Mouse (Mus musculus): Measurements from ENCODE around the gene Ddx39. TPM values are rescaled to one million over a fixed set of nuclear protein-coding genes. Genes with fewer than 3 reads are reported as not detected.
A peak's percentile ranks its signal among the peaks of the same experiment; 100 is the strongest.

Gene Ddx39
- polyA plus RNA-seq, 1 experiment from 2014 or later, result 116 TPM

GRCm38 (mm10) chr8:83703426-83703825, 11.6 kb upstream of the Ddx39 start:
- H3K36me3 ChIP-seq, result no peaks in the 10 kb centered on the region
- ATAC-seq (ENCODE audit: low FRiP score), result no peak
- H3K4me1 ChIP-seq (replicated peaks), result peaks cover 15% of the 10 kb centered on the region
- no peak overlapping the region for H3K4me2 ChIP-seq
- no peak overlapping the region for H3K9ac ChIP-seq
- no peak overlapping the region for H3K27ac ChIP-seq
- H3K27me3 ChIP-seq, result no peaks in the 10 kb centered on the region
- H3K9me3 ChIP-seq, result no peaks in the 10 kb centered on the region
- WGBS, result 82% methylated on average over 4 of the region's 4 CpGs
- no peak overlapping the region for H3K4me3 ChIP-seq

GRCm38 (mm10) chr8:83706411-83706810, 8.6 kb upstream of the Ddx39 start:
- H3K27me3 ChIP-seq, result no peaks in the 10 kb centered on the region
- no peaks in the 10 kb centered on the region for H3K9me3 ChIP-seq
- H3K4me3 ChIP-seq, result no peak overlapping the region
- no peak overlapping the region for H3K27ac ChIP-seq
- WGBS, result 56% methylated on average over 5 of the region's 5 CpGs
- no peak overlapping the region for H3K4me2 ChIP-seq
- H3K36me3 ChIP-seq, result no peaks in the 10 kb centered on the region
- ATAC-seq (ENCODE audit: low FRiP score), result no peak
- H3K9ac ChIP-seq, result no peak overlapping the region
- no peaks in the 10 kb centered on the region for H3K4me1 ChIP-seq (replicated peaks)

- Histone ChIP-seq H3K4me3 (no peak overlapping the region), H3K9ac (no peak overlapping the region), H3K27ac (no peak overlapping the region), H3K9me3 (no peaks in the 10 kb centered on the region), H3K36me3 (no peaks in the 10 kb centered on the region), H3K4me2 (no peak overlapping the region), H3K4me1 (replicated peaks) (no peaks in the 10 kb centered on the region), H3K27me3 (no peaks in the 10 kb centered on the region)
- ATAC-seq (ENCODE audit: low FRiP score), result no peak
- 79% methylated on average over 8 of the region's 8 CpGs for WGBS
Measured at GRCm38 (mm10) chr8:83707554-83707953, 7.4 kb upstream of the Ddx39 start.

GRCm38 (mm10) chr8:83714676-83715030, 324 bp upstream of the Ddx39 start:
- Histone ChIP-seq H3K9ac (no peak overlapping the region), H3K9me3 (no peaks in the 10 kb centered on the region), H3K4me2 (peak overlapping the region; percentile 51), H3K4me3 (peak overlapping the region; percentile 88), H3K4me1 (replicated peaks) (peaks cover 23% of the 10 kb centered on the region), H3K36me3 (peaks cover 4% of the 10 kb centered on the region), H3K27ac (peak overlapping the region; percentile 46; the same call in 1 of the 2 replicates), H3K27me3 (no peaks in the 10 kb centered on the region; the same call in 1 of the 2 replicates)
- WGBS, result 18% methylated on average over 8 of the region's 8 CpGs
- no peak; the same call in 1 of the 2 replicates for ATAC-seq (ENCODE audit: low FRiP score)

- peak overlapping the region; percentile 80 for H3K9ac ChIP-seq
- no peaks in the 10 kb centered on the region; the same call in 1 of the 2 replicates for H3K27me3 ChIP-seq
- peak overlapping the region; percentile 95 for H3K4me2 ChIP-seq
- WGBS, result 2% methylated on average over 17 of the region's 17 CpGs
- no peak for ATAC-seq (ENCODE audit: low FRiP score)
- peaks cover 15% of the 10 kb centered on the region for H3K36me3 ChIP-seq
- no peaks in the 10 kb centered on the region for H3K9me3 ChIP-seq
- peak overlapping the region; percentile 88 for H3K4me3 ChIP-seq
- peak overlapping the region; percentile 94 for H3K27ac ChIP-seq
- H3K4me1 ChIP-seq (replicated peaks), result peaks cover 23% of the 10 kb centered on the region
Measured at GRCm38 (mm10) chr8:83715771-83716170, 794 bp downstream of the Ddx39 start.

GRCm38 (mm10) chr8:83716563-83716962, 1.6 kb downstream of the Ddx39 start:
- H3K4me2 ChIP-seq, result peak overlapping the region; percentile 95
- H3K27ac ChIP-seq, result no peak overlapping the region
- ATAC-seq (ENCODE audit: low FRiP score), result no peak
- 72% methylated on average over 2 of the region's 2 CpGs for WGBS
- peaks cover 23% of the 10 kb centered on the region for H3K4me1 ChIP-seq (replicated peaks)
- peak overlapping the region; percentile 88 for H3K4me3 ChIP-seq
- H3K27me3 ChIP-seq, result no peaks in the 10 kb centered on the region; the same call in 1 of the 2 replicates
- no peaks in the 10 kb centered on the region for H3K9me3 ChIP-seq
- H3K9ac ChIP-seq, result peak overlapping the region; percentile 80; the same call in 1 of the 2 replicates
- H3K36me3 ChIP-seq, result peaks cover 23% of the 10 kb centered on the region

- H3K36me3 ChIP-seq, result peaks cover 48% of the 10 kb centered on the region
- ATAC-seq (ENCODE audit: low FRiP score), result no peak
- 99% methylated on average over 2 of the region's 2 CpGs for WGBS
- H3K4me1 ChIP-seq (replicated peaks), result peaks cover 23% of the 10 kb centered on the region
- H3K9me3 ChIP-seq, result no peaks in the 10 kb centered on the region
- no peak overlapping the region for H3K27ac ChIP-seq
- H3K27me3 ChIP-seq, result no peaks in the 10 kb centered on the region
- H3K4me3 ChIP-seq, result no peak overlapping the region
- no peak overlapping the region for H3K4me2 ChIP-seq
- H3K9ac ChIP-seq, result no peak overlapping the region
Measured at GRCm38 (mm10) chr8:83719048-83719447, 4.1 kb downstream of the Ddx39 start.

GRCm38 (mm10) chr8:83719693-83720092, 4.7 kb downstream of the Ddx39 start:
- H3K27ac ChIP-seq, result no peak overlapping the region
- H3K4me1 ChIP-seq (replicated peaks), result peaks cover 23% of the 10 kb centered on the region
- H3K4me3 ChIP-seq, result no peak overlapping the region
- WGBS, result 88% methylated on average over 2 of the region's 2 CpGs
- no peak for ATAC-seq (ENCODE audit: low FRiP score)
- no peak overlapping the region for H3K4me2 ChIP-seq
- peaks cover 54% of the 10 kb centered on the region for H3K36me3 ChIP-seq
- H3K27me3 ChIP-seq, result no peaks in the 10 kb centered on the region
- H3K9ac ChIP-seq, result no peak overlapping the region
- no peaks in the 10 kb centered on the region for H3K9me3 ChIP-seq

GRCm38 (mm10) chr8:83721405-83722025, 6.5 kb downstream of the Ddx39 start:
- Histone ChIP-seq H3K27me3 (no peaks in the 10 kb centered on the region), H3K27ac (no peak overlapping the region), H3K9me3 (no peaks in the 10 kb centered on the region), H3K9ac (no peak overlapping the region), H3K4me1 (replicated peaks) (peaks cover 16% of the 10 kb centered on the region), H3K36me3 (peaks cover 69% of the 10 kb centered on the region), H3K4me2 (no peak overlapping the region), H3K4me3 (no peak overlapping the region)
- no peak for ATAC-seq (ENCODE audit: low FRiP score)
- 90% methylated on average over 25 of the region's 25 CpGs for WGBS

- no peaks in the 10 kb centered on the region for H3K9me3 ChIP-seq
- H3K9ac ChIP-seq, result no peak overlapping the region
- H3K4me1 ChIP-seq (replicated peaks), result 0 out of 2 replicates have a peak, but pooled peaks cover 6% of the 10 kb centered on the region
- no peak for ATAC-seq (ENCODE audit: low FRiP score)
- no peak overlapping the region for H3K4me3 ChIP-seq
- WGBS, result 89% methylated on average over 12 of the region's 12 CpGs
- H3K36me3 ChIP-seq, result peaks cover 69% of the 10 kb centered on the region
- H3K27ac ChIP-seq, result no peak overlapping the region
- no peak overlapping the region for H3K4me2 ChIP-seq
- no peaks in the 10 kb centered on the region for H3K27me3 ChIP-seq
Measured at GRCm38 (mm10) chr8:83722631-83723030, 7.7 kb downstream of the Ddx39 start.

GRCm38 (mm10) chr8:83723447-83724083, 8.6 kb downstream of the Ddx39 start:
- Histone ChIP-seq H3K9ac (no peak overlapping the region), H3K27ac (no peak overlapping the region), H3K27me3 (no peaks in the 10 kb centered on the region), H3K9me3 (no peaks in the 10 kb centered on the region), H3K4me3 (no peak overlapping the region), H3K4me2 (no peak overlapping the region), H3K36me3 (peaks cover 69% of the 10 kb centered on the region), H3K4me1 (replicated peaks) (no peaks in the 10 kb centered on the region)
- 87% methylated on average over 11 of the region's 11 CpGs for WGBS
- ATAC-seq (ENCODE audit: low FRiP score), result no peak

GRCm38 (mm10) chr8:83724697-83725482, 9.9 kb downstream of the Ddx39 start:
- no peak overlapping the region for H3K9ac ChIP-seq
- no peak overlapping the region for H3K4me3 ChIP-seq
- no peak overlapping the region for H3K27ac ChIP-seq
- 49% methylated on average over 15 of the region's 15 CpGs for WGBS
- no peaks in the 10 kb centered on the region for H3K4me1 ChIP-seq (replicated peaks)
- no peak overlapping the region for H3K4me2 ChIP-seq
- H3K9me3 ChIP-seq, result no peaks in the 10 kb centered on the region
- peak; percentile 45 for ATAC-seq (ENCODE audit: low FRiP score)
- peaks cover 63% of the 10 kb centered on the region for H3K36me3 ChIP-seq
- no peaks in the 10 kb centered on the region for H3K27me3 ChIP-seq
